Mouse (Mus musculus): Measurements from ENCODE around the gene Ctnnbip1.

- TF ChIP-seq POLR2A (IDR thresholded peaks at IDR 0.05; ENCODE audit: insufficient read length, low read depth) (no peak), USF1 (IDR thresholded peaks at IDR 0.05; ENCODE audit: low read depth) (no peak), E2F4 (IDR thresholded peaks at IDR 0.05; ENCODE audit: insufficient read depth) (no peak), POLR2AphosphoS2 (IDR thresholded peaks at IDR 0.05; ENCODE audit: insufficient read length, low read depth) (no peak), MYOG (IDR thresholded peaks at IDR 0.05; ENCODE audit: control insufficient read depth in 1 of 3, insufficient read depth in 1 of 3, insufficient read length in 2 of 3, low read depth in 2 of 3) (no peak), MAX (IDR thresholded peaks at IDR 0.05; ENCODE audit: low read depth) (no peak), MYOD1 (IDR thresholded peaks at IDR 0.05; ENCODE audit: control insufficient read depth in 1 of 3, insufficient read length in 2 of 3, low read depth in 2 of 3) (no peak), TCF12 (IDR thresholded peaks at IDR 0.05; ENCODE audit: insufficient read depth, poor library complexity, severe bottlenecking) (no peak)
Observed at GRCm38 (mm10) chr4:149551696-149552095, 33.7 kb downstream of the Ctnnbip1 start.
